Mouse (Mus musculus) heart, embryonic 13.5 days (tissue): ENCODE results near the gene Kcnj1. TPM values are rescaled to one million over a fixed set of nuclear protein-coding genes. Genes with fewer than 3 reads are reported as not detected.

Experiments used
- polyA plus RNA-seq: library from polyadenylated mRNA; unstranded; fragments of >200 nt; fragmentation: Nextera tagmentation; extraction: Ambion mirVana; gene quantifications from 2 replicates; pipeline ENCODE4 v1.2.1, GENCODE M21; 2015

Gene Kcnj1
- polyA plus RNA-seq, 1 experiment from 2014 or later, result not detected

Other genes with a start within 250 kb of the Kcnj1 start
- gene Kcnj5, start 28.1 kb upstream of the Kcnj1 start, polyA plus RNA-seq, result 19.8 and 21.0 TPM in 2 replicates
- 18.3 and 18.6 TPM in 2 replicates for gene Fli1, start 170.4 kb downstream of the Kcnj1 start, polyA plus RNA-seq